Mouse (Mus musculus): ENCODE results near the gene Pgap2.

Pgap2 gene

GRCm38 (mm10) chr7:102266401-102267042 is 56.5 kb downstream of the Pgap2 start:
- no peak for DNase-seq (ENCODE audit: low spot score in 2 of 2)

GRCm38 (mm10) chr7:102267113-102267579 is 57.1 kb downstream of the Pgap2 start:
- peak; percentile 93 for DNase-seq (ENCODE audit: low spot score in 2 of 2)

- DNase-seq (ENCODE audit: low spot score in 2 of 2): peak; percentile 62 to 64
Observed at GRCm38 (mm10) chr7:102267601-102268394, 57.8 kb downstream of the Pgap2 start, which contains the start of gene Stim1. Stim1 (plus strand) TSS chr7:102267806.

- no peak for DNase-seq (ENCODE audit: low spot score in 2 of 2)
Observed at GRCm38 (mm10) chr7:102268395-102268748, 58.4 kb downstream of the Pgap2 start.

GRCm38 (mm10) chr7:102272422-102272948 is 62.5 kb downstream of the Pgap2 start:
- DNase-seq (ENCODE audit: low spot score in 2 of 2): no peak

- DNase-seq (ENCODE audit: low spot score in 2 of 2): no peak
Observed at GRCm38 (mm10) chr7:102281403-102281802, 71.4 kb downstream of the Pgap2 start.

DNA sequence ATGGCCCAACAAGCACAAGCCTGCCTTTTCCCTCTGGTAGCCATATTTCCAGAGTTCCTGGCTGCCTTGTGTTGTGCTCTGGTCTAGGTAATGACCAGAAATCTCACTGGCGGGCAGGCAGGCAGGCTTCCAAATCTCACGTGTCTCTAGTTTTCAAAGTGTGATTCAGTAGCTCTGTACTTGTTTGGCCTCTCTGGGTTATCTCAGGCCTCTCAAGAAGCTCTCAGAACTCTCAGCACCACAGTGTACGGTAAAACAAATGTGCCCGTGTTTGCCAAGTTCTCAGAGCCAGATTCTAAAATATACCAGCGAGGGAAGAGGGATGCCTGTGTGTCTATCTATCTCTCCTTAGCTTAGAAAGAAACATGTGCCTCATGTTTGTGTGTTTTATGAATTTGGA is 72.3 kb downstream of the Pgap2 start:
- DNase-seq (ENCODE audit: low spot score in 2 of 2): no peak
